Mouse (Mus musculus) B cell, adult 67 days (primary cell): ENCODE measurements around the gene Wdr81. TPM values are rescaled to one million over a fixed set of nuclear protein-coding genes. Genes with fewer than 3 reads are reported as not detected.

Source experiments
- total RNA-seq, 2 experiments: library from RNA; stranded (reverse); gene quantifications; 4 replicates each; pipeline ENCODE4 v1.2.4; 2023

The Wdr81 gene
- 10 to 100 TPM; 47.1 to 49.0 TPM for total RNA-seq

GRCm38 (mm10) chr11:75453991-75454930 lies at the start of gene Wdr81:
Gene Wdr81, minus strand, starts transcription at chr11:75454717.

GRCm38 (mm10) chr11:75486601-75487285 lies 32.2 kb upstream of the Wdr81 start, which contains the start of gene Prpf8:
Gene Prpf8, plus strand, starts transcription at chr11:75486816.

GRCm38 (mm10) chr11:75460844-75461742 lies 6.6 kb upstream of the Wdr81 start, which contains the start of gene Tlcd2:
Gene Tlcd2, plus strand, starts transcription at chr11:75461715.

GRCm38 (mm10) chr11:75439363-75439762 lies 15.2 kb downstream of the Wdr81 start, which contains the start of gene Serpinf2:
Gene Serpinf2, minus strand, starts transcription at chr11:75439591.

GRCm38 (mm10) chr11:75422013-75422792 lies 32.3 kb downstream of the Wdr81 start, which contains the start of gene Serpinf1:
Gene Serpinf1, minus strand, starts transcription at chr11:75422701.

Other genes with a start within 250 kb of the Wdr81 start
- gene Rpa1, start 106.4 kb downstream of the Wdr81 start, total RNA-seq: 100 to 1,000 TPM; 110 to 137 TPM
- gene Smyd4, start 106.3 kb downstream of the Wdr81 start, total RNA-seq: 10 to 100 TPM; 14.3 to 15.5 TPM
- 1 to 10 TPM in 1 of 2 experiments, not detected in 1; 2.0 TPM for gene Serpinf1, start 32.0 kb downstream of the Wdr81 start, total RNA-seq
- under 1 TPM; 0.32 to 0.42 TPM for gene Serpinf2, start 15.1 kb downstream of the Wdr81 start, total RNA-seq
- 1 to 10 TPM; 1.4 to 2.5 TPM for gene Tlcd2, start 7.0 kb upstream of the Wdr81 start, total RNA-seq
- 100 to 1,000 TPM; 230 to 240 TPM for gene Prpf8, start 32.1 kb upstream of the Wdr81 start, total RNA-seq
- under 1 TPM in 1 of 2 experiments, not detected in 1; 0.92 TPM for gene Rilp, start 55.4 kb upstream of the Wdr81 start, total RNA-seq
- under 1 TPM in 1 of 2 experiments, not detected in 1; 0.20 TPM for gene Scarf1, start 58.8 kb upstream of the Wdr81 start, total RNA-seq
- 10 to 100 TPM; 54.3 to 67.9 TPM for gene Slc43a2, start 77.0 kb upstream of the Wdr81 start, total RNA-seq
- gene Pitpna, start 133.4 kb upstream of the Wdr81 start, total RNA-seq: 100 to 1,000 TPM; 232 to 242 TPM
- gene Inpp5k, start 176.3 kb upstream of the Wdr81 start, total RNA-seq: 100 to 1,000 TPM; 128 to 132 TPM
- 100 to 1,000 TPM; 459 to 494 TPM for gene Myo1c, start 195.8 kb upstream of the Wdr81 start, total RNA-seq
- 10 to 100 TPM; 66.4 to 69.9 TPM for gene Crk, start 224.5 kb upstream of the Wdr81 start, total RNA-seq